Mouse (Mus musculus) G1E-ER4 (cell line): ENCODE results near the gene Zbtb33. TPM values are rescaled to one million over a fixed set of nuclear protein-coding genes. Genes with fewer than 3 reads are reported as not detected.

Experiments used
- GATA1 ChIP-seq: IDR thresholded peaks from one replicate; pipeline ENCODE4 v1.8.0; 2012; ENCODE audit warnings: low read length, inconsistent platforms
- polyA plus RNA-seq: library from polyadenylated mRNA; stranded (reverse); fragments of >175 nt; gene quantifications from 2 replicates; pipeline ENCODE4 v1.2.3, GENCODE M21; 2012

Gene Zbtb33
- polyA plus RNA-seq, result 1.7 and 2.4 TPM in 2 replicates

DNA sequence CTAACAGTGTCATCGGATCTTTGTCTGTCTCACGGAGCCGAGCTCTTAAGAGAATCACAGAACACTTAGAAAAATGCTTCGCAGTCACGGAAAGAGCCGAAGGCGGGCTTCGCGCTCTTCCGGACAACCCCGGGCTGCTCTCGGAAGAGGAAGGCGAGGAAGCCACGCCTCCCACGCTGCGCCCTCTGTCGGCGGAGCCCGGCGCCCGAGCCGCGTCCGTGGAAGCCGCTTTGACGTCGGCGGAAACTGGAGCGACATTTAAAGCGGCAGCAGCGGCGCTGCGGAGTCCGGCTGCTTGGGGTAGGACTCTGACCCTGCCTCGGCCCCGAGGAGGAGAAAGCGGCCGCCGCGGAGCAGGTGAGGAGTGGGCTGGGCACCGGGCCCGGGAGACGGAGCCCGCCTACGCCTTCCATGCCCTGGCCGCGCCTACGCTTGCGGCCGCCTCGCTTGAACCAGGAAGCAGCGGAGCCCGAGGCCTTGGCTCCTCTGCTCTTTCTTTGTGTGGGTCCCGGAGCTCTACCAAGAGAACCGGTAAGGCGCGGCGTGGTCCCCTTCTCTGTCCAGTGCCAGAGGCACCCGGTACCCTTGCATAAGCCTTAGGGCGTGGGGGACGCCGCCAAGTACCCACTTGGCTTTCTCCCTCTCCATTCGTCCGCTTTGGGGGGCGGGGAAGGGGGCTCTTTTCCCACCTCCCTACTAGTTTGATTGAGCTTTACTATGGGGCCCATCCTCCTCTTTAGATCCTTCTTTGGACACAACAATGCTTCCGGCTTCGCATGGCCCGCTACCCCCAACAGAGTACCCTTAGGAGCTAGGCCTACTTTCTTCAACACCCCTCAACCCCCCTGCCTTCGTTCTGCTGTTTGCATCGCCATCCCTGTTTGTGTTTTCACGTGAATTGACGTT, at the start of gene Zbtb33:
Gene Zbtb33 (plus strand): TSS at position 242 of the 906 bp plus-strand sequence.
- no peak for TF ChIP-seq GATA1

DNA sequence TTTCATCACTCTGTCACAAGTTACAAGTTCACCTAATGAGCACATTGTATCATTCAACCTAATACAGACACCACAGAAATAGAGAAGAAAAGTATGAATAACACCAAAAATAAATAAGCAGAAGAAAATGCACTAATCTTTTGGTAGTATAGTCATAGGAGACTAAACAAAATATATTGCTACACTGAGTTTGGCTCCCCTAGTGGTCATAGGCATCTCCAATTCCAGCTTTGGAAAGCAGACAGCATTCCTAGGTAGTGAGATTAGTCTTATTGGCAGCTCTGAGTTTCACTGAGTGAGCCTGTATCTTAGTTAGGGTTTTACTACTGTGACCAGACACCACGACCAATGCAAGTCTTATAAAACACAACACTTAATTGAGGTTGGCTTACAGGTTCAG, 30.5 kb upstream of the Zbtb33 start:
- no peak for TF ChIP-seq GATA1

DNA sequence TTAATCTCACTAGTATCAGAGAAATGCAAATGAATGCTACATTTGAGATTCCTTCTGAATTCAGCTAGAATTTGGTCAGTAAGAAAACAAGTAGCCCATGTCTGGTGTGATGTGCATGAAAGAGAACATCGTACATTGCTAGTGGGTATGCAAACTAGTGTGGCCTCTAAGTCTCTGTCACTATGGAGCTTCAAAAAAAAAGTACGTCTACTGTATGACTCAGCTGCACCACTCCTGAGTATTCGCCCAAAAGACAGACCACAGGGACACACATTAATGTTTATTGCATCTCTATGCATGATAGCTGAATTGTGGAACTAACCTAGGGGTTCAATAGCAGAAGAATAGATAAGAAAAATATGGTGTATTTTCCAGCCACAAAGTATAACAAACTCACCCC, 24.3 kb upstream of the Zbtb33 start:
- TF ChIP-seq GATA1, result no peak

DNA sequence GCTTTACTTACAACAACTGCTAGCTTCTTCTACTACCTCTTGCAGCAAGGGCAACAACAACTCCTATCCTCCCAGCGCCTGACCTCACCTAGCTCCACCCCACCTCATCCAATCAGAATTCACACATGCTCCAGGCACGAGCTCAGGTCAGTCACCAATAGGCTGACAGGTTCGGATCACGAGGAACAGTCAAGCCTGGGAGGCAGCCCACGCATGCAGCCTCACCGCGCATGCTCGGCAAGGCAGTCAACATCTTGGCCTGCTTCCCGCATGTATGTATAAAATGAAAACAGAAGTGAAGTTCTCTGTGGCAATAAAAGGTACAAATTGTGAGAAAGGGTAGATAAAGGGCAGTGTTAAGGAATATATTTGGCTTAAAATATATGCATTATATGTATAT, 23.5 kb upstream of the Zbtb33 start:
- TF ChIP-seq GATA1, result no peak

DNA sequence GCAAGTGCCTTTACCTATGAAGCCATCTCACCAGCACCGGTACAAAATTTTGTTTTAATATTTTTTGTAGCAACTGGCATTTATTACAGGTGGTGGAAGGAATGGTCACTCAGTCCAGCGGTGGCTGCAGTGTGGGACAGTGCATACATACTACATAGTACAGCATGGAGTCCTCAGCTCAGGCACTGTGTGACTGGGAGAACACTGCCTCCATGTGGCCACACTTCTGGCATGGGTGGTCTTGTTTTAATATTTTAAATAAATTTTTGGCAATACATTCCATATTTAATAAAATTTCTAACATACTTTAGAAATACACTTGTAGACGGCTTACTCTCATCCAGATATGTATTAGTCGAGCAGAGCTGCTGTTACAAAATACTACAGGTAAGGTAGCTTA, 23.0 kb upstream of the Zbtb33 start:
- TF ChIP-seq GATA1, result no peak

DNA sequence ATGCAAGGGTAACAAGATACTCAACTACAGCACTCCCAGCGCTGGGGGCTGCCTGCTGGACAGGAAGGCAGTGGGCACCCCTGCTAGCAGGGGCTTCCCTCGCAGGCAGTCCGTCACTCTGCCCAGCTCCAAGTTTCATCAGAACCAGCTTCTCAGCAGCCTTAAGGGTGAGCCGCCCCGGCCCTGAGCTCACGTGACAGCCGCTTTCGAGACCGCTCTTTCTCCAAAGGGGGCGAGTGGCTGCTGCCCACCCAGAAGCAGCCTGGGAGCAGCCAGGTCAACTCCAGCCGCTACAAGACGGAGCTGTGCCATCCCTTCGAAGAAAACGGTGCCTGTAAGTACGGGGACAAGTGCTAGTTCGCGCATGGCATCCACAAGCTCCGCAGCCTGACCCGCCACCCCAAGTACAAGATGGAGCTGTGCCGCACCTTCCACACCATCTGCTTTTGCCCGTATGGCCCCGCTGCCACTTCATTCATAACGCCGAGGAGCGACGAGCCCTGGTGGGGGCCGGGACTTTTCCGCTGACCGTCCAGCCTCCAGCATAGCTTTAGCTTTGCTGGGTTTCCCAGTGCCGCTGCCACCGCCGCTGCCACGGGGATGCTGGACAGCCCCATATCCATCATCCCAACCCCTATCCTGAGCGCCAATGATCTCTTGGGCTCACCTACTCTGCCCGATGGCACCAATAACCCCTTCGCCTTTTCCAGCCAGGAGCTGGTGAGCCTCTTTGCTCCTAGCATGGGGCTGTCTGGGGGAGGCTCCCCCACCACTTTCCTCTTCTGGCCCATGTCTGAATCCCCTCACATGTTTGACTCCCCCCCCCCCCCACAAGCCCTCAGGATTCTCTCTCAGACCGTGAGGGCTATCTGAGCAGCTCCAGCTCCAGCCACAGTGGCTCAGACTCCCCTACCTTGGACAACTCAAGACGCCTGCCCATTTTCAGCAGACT, 8.7 kb upstream of the Zbtb33 start:
- no peak for TF ChIP-seq GATA1

DNA sequence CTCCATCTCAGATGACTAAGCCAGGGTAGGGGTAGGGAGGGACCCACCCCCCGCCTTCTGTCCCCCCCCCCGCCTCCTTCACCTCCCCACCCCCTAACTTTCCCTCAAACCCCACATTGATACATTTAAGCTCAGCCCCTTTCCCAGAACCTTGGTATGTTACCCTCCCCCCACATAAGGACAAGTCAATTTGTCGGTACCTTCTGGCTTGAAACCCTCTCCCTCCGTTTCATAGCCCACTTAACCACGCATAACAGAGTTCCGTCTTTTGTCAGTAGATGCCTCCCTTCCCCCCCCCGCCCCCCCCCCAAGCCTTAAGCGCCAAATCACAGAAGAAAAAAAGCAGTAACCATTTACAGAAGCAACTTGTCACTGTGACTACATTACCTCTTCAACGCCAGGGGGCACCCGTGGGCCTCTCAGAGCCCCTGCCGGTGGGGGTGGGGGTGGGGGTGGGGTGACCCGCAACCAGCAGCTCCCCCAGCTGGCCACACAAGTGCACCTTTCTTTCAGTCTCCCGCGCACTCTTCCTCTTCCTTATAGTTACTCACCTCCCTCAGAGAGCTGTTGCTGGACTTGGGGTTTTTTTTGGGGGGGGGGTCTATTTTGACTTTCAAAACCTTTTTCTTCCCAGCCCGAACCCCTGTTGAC, 7.9 kb upstream of the Zbtb33 start:
- no peak for TF ChIP-seq GATA1

DNA sequence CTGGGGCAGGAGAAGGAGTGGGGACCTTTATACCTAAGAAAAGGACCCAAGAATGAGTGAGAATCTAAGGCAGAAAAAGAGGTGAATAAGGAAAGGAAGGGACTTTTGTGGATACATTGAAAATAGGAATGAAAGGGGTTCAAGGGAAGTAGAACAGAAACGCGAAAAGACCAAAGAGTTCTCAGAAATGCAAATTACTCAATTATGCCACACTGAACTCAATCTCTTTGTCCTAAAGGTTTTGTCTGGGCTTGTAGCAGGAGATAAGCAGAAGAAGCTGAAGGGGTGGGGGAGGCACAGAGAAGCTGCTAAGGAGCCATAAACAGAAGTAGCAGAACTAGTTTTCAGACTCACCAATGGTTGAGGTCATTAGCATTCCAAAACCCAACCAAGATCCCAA, 4.1 kb upstream of the Zbtb33 start:
- no peak for TF ChIP-seq GATA1

DNA sequence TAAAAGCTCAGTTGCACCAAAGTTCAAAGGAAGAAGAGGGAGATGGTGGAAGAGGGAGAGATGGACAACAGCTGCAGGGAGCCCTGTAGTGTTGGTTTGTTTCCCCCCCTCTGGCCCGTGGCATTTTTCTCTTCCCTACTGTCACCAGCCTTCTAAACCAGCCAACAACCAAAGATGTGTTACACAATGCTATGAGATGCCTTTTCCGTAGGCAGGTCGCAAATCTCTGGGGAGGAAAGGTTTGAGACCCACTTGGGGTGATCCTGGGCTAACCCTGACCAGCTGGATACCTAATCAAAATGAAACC, 818 bp downstream of the Zbtb33 start:
- TF ChIP-seq GATA1, result no peak

DNA sequence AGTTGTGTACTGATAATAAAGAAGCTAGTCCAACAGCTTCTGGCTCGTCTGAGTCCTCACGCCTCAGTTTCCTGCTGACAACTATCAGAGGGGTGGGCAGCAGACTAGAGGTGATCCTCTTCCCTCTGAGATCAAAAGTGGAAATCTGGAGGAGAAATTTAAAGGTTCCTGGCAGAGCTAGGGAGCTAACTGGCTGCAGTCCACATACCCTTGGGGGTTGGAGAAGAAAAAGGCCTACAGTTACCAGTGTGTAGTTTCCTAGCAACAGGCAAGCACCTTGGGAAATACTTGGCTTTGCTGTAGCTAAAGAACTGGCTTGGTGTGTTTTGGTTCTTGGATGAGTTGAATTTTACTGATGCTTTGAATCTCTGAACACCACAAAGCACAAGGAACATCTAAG, 12.2 kb downstream of the Zbtb33 start:
- no peak for TF ChIP-seq GATA1

DNA sequence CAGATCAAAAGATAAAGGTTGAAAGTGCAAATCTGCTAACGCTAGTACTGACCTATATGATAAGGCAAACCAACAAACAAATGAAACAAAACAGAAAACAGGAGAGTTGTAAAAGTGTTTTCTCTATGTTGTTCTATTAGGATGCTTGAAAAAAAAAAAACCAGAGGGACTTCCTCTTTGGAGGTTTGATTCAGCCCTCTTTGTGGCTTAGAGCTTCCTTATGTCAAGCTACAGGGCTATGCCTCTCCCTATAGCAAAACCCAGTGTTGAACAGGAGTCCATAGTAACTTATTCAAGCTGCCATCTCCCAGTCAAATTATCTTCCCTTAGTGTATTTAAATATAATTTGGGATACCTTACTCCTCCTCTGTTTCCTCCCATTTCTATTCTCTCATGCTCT, 17.8 kb downstream of the Zbtb33 start:
- no peak for TF ChIP-seq GATA1

DNA sequence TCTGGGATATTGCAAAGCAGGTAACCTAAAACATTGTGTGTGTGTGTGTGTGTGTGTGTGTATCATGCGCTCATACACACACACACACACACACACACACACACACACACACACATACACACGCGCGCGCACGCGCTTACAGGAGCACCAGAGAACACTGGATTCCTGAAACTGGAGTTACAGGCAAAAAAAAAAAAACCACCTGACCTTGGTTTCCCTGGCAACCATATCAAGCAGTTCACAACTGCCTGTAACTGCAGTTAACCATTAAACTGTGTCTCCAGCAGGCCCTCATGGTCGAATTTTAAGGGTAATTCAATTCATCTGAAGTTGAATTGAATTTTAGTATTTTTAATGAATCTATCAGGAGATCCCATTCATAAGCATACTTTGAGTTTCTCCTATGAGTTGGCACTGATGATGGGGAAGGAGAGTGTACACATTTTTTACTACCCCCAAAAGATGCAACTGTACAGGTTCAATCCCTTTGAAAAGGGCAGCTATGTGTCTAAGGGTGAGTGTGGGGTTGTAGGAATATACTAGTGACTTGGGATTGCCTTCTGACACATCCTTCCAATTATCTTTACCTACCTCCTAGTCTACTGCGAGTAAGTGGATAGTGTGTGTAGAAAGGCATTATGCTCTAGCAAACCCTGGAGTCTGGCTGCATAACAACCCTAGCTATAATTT, 27.5 kb downstream of the Zbtb33 start:
- TF ChIP-seq GATA1, result no peak

DNA sequence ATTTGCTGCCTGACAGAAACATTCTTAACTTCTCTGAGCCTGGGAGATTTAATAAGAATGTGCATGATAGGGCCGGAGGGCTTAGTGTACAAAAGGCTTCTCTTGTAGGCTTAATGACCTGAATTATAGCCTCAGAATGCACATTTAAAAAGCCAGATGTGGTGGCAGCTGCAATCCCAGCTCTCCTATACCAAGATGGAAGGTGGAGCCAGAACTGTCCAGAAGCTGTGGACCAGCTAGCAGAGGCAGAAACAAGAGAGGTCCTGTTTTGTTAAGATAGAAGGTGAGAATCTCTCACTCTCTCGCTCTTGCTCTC, 28.0 kb downstream of the Zbtb33 start:
- no peak for TF ChIP-seq GATA1

DNA sequence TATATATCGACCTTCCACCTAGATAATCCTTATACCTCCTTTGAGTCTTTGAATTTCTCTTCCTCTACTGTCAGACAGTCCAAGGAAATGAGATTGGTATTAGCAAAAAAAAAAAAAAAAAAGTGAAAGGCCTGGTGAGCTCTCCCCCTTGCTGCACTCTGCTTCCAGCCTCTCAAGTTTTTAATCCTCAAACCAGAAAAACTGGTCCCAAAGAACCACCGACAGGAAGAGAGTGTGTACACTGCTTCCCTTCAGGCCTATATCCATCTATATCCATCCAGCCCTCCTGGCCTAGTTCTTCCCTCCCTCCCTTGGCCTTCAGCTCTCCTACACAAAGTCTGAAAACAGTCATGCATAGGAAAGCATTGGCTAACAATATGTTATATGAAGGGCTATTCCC, 33.2 kb downstream of the Zbtb33 start:
- TF ChIP-seq GATA1, result no peak

DNA sequence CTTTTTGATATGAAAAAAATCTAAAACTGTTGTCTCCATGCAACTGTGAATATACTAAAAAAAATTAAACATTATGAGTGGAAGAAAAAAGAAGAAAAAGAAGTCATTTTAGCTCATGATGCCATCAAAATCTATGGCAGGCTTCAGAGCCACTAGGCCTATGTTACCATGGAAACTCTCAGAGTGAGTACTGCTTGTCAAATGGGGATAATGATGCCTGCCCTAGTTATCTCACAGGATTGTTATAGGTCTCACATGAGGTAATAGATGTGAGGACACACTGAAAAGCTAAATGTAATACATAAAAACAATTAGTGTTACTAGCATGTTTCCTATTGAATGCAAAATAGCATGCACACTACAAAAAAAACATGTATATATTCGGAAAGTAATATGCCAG, 40.3 kb downstream of the Zbtb33 start:
- TF ChIP-seq GATA1, result no peak

DNA sequence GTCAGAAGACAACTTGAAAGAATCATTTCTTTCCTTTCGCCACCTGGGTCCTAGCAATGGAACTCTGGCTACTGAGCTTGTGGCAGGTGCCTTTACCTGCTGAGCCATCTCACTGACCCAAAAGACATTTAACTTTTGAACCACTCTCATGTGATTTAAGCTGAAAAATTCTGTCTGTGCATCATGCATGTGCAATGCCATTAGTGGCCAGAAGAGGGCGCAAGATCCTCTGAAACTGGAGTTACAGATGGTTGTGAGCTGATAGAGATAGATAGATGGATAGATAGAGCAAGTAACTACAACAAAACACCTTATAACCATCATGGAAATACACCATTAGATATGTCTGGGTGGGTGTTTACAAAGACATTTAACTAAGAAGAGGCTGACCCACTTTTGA, 48.1 kb downstream of the Zbtb33 start:
- TF ChIP-seq GATA1, result no peak

Other genes with a start within 250 kb of the Zbtb33 start
- not detected in 2 replicates for gene Btg1-ps1, start 171.0 kb upstream of the Zbtb33 start, polyA plus RNA-seq
- not detected in 2 replicates for gene Btg1-ps2, start 146.7 kb upstream of the Zbtb33 start, polyA plus RNA-seq
- not detected in 2 replicates for gene Rhox10, start 123.3 kb upstream of the Zbtb33 start, polyA plus RNA-seq
- not detected in 2 replicates for gene Rhox11, start 104.7 kb upstream of the Zbtb33 start, polyA plus RNA-seq
- not detected in 2 replicates for gene Rhox12, start 78.9 kb upstream of the Zbtb33 start, polyA plus RNA-seq
- not detected in 2 replicates for gene Rhox13, start 68.6 kb upstream of the Zbtb33 start, polyA plus RNA-seq
- gene Tmem255a, start 62.6 kb downstream of the Zbtb33 start, polyA plus RNA-seq, result not detected in 2 replicates
- not detected in 2 replicates for gene Atp1b4, start 126.4 kb downstream of the Zbtb33 start, polyA plus RNA-seq